ENCODE assay signal across 29 mouse cellular contexts in the genomic region with DNA sequence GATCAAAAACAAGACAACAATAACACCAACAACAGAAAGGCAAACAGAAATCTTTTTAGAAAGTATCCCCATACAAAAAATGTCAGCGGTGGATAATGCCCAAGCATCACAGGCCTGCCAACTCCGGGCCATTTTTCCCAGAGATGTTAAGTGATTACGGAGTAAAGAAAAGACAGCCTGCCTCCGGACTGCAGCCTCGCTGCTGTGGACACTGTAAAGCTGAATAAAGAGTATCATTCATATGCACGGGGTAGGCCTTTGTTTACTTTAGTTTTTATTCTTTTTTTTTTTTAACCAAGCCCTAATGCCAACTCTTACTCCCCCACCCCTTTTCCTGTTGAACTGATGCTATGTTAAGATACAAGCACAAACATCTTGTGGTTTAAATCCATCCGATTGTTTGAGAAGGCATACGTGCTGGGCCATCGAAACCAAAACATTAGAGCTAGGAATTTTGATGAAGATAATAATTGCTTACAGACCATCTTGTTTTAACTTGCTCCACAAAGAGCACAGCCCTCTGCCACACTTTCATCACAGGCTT. TPM values are rescaled to one million over a fixed set of nuclear protein-coding genes. Genes with fewer than 3 reads are reported as not detected.
DNase-seq lines count a peak whose midpoint lies in the region; TF ChIP-seq lines count a peak whose summit lies in the region.
"Had no signal": no experiment of that assay in that cellular context is flagged by ENCODE, and none has a peak within 500 bp of the region (broad histone marks: within the 10 kb centered on the region; RNA-seq: fewer than 3 reads in every experiment).

No protein-coding gene starts in this region.

- peak; percentile 66; the same call in 1 of the 2 replicates for TF ChIP-seq POLR2A in lung, adult 2 months (IDR thresholded peaks at IDR 0.05; ENCODE audit: borderline replicate concordance, extremely low read depth, low read depth, low read length)
- TF ChIP-seq POLR2A in brain, embryonic 14.5 days (IDR thresholded peaks at IDR 0.05; ENCODE audit: borderline replicate concordance, extremely low read depth, insufficient read depth, insufficient read length, poor library complexity, severe bottlenecking) = no peak

- 19% methylated on average over 9 of the region's 9 CpGs for whole genome bisulfite sequencing in lung, adult 2 months

- no peak for TF ChIP-seq CTCF in lung, adult 2 months (IDR thresholded peaks at IDR 0.05; ENCODE audit: insufficient read depth, low read length)
- TF ChIP-seq CTCF in brain, embryonic 14.5 days (IDR thresholded peaks at IDR 0.05; ENCODE audit: borderline replicate concordance, extremely low read depth, insufficient read depth, insufficient read length) = no peak

- H3K4me3 ChIP-seq in lung, adult 2 months (replicated peaks; ENCODE audit: extremely low read depth, low read depth, low read length) = no peak overlapping the region
- H3K4me3 ChIP-seq: embryonic facial prominence, embryonic 12.5 days; erythroblast, embryonic 14.5 days; forebrain, embryonic 12.5 days; hindbrain, embryonic 12.5 days; limb, embryonic 10.5 days; limb, embryonic 15.5 days; liver, embryonic 13.5 days; megakaryocyte, embryonic 14.5 days; midbrain, embryonic 13.5 days had no signal

- no peak for DNase-seq in lung, adult 2 months
- no peak for DNase-seq in lung, postnatal 4 days
- DNase-seq in Muller cell, postnatal 12 days (ENCODE audit: inconsistent ontology term) = peak; percentile 35
- peak; percentile 59 for DNase-seq in brain, embryonic 14.5 days (ENCODE audit: low read depth)
- peak; percentile 61 for DNase-seq in lung, postnatal 25 days (ENCODE audit: low spot score)
- no peak for DNase-seq in B cell, adult 2 months
- DNase-seq: adrenal gland, postnatal 10 days; cerebellum, adult 11 months; cerebellum, postnatal 10 days; gastrocnemius, postnatal 36 days; heart, adult 18-20 months; heart, postnatal 36 days; kidney, adult 8-10 months; kidney, postnatal 4 days; layer of hippocampus, postnatal 36 days; liver, embryonic 13.5 days had no signal

- H3K4me1 ChIP-seq in lung, adult 2 months (ENCODE audit: control insufficient read depth, insufficient read depth, low read length) = peaks cover 22% of the 10 kb centered on the region
- H3K4me1 ChIP-seq: hindbrain, embryonic 12.5 days; limb, embryonic 15.5 days; liver, embryonic 13.5 days had no signal

RNA-seq across cellular contexts. Expression of a gene that starts 16.7 kb away (rescaled TPM):
- polyA plus RNA-seq in lung, adult 2 months (2012; rRNA removed) = 89.9 and 123 TPM in 2 replicates
- polyA plus RNA-seq in brain, embryonic 14.5 days (2012; rRNA removed) = 17.6 and 26.6 TPM in 2 replicates

RNA-seq across cellular contexts. Expression of a gene that starts 16.8 kb away (rescaled TPM):
- 16.3 and 18.3 TPM in 2 replicates for polyA plus RNA-seq in lung, adult 2 months (2012; rRNA removed)
- polyA plus RNA-seq in brain, embryonic 14.5 days (2012; rRNA removed) = 11.1 and 12.0 TPM in 2 replicates

RNA-seq across cellular contexts. Expression of a gene that starts 37.0 kb away (rescaled TPM):
- 17.8 and 19.7 TPM in 2 replicates for polyA plus RNA-seq in lung, adult 2 months (2012; rRNA removed)
- 0.26 and 0.32 TPM in 2 replicates for polyA plus RNA-seq in brain, embryonic 14.5 days (2012; rRNA removed)
- polyA plus RNA-seq: erythroblast, embryonic 14.5 days; forebrain, embryonic 12.5 days; heart, embryonic 11.5 days; intestine, embryonic 16.5 days; kidney, postnatal 0 days; limb, embryonic 10.5 days; limb, embryonic 15.5 days; midbrain, embryonic 13.5 days; neural tube, embryonic 14.5 days had no signal

RNA-seq across cellular contexts. Expression of a gene that starts 44.9 kb away (rescaled TPM):
- polyA plus RNA-seq in lung, adult 2 months (2012; rRNA removed) = 0.38 and 0.62 TPM in 2 replicates
- 0.11 and 0.14 TPM in 2 replicates for polyA plus RNA-seq in brain, embryonic 14.5 days (2012; rRNA removed)
- polyA plus RNA-seq: embryonic facial prominence, embryonic 12.5 days; forebrain, embryonic 12.5 days; heart, embryonic 11.5 days; heart, embryonic 16.5 days; hindbrain, embryonic 12.5 days; limb, embryonic 15.5 days; liver, embryonic 13.5 days had no signal

Comparison
In these comparisons a context has a peak if more than half of its experiments do, and no peak if none do; other contexts are left out.
1. DNase-seq: peak in Muller cell, postnatal 12 days (single experiment), brain, embryonic 14.5 days (single experiment) and lung, postnatal 25 days (single experiment); none in lung, adult 2 months (single experiment), lung, postnatal 4 days (0 of 2) and B cell, adult 2 months (0 of 2).
2. RNA of a gene that starts 37.0 kb away (polyA plus RNA-seq): 17.8 to 19.7 TPM in lung, adult 2 months; 0.26 to 0.32 TPM in brain, embryonic 14.5 days; every median in the first group is over 10 times any median in the second.